Mouse (Mus musculus) neural tube, embryonic 15.5 days (tissue): Measurements from ENCODE around the gene Paxx. TPM values are rescaled to one million over a fixed set of nuclear protein-coding genes. Genes with fewer than 3 reads are reported as not detected.

ENCODE experiments used
- ATAC-seq: fragments of 200-750 bp; cut with Nextera tagmentation; 2 replicates; pipeline ENCODE4 v1.8.0; 2017; ENCODE audit warnings: mild to moderate bottlenecking, moderate TSS enrichment, moderate library complexity; ENCODE audit not compliant: low FRiP score
- H3K27ac ChIP-seq: fragments of 300-500 bp; sonication (generic); replicated peaks from 2 replicates; pipeline ENCODE4 v1.5.1; 2015; ENCODE audit warnings: mild to moderate bottlenecking, inconsistent platforms
- H3K27me3 ChIP-seq: fragments of 300-500 bp; sonication (generic); replicated peaks from 2 replicates; pipeline ENCODE4 v1.6.1; 2015; ENCODE audit warnings: inconsistent platforms
- H3K36me3 ChIP-seq: fragments of 300-500 bp; sonication (generic); 2 replicates; pipeline ENCODE4 v1.6.1; 2015; ENCODE audit warnings: inconsistent platforms
- H3K4me1 ChIP-seq: fragments of 300-500 bp; sonication (generic); 2 replicates; pipeline ENCODE4 v1.6.1; 2015; ENCODE audit warnings: inconsistent platforms
- H3K4me2 ChIP-seq: fragments of 300-500 bp; sonication (generic); 2 replicates; pipeline ENCODE4 v1.6.1; 2015; ENCODE audit warnings: inconsistent platforms, mild to moderate bottlenecking, moderate library complexity
- H3K4me3 ChIP-seq: fragments of 300-500 bp; sonication (generic); replicated peaks from 2 replicates; pipeline ENCODE4 v1.5.1; 2015; ENCODE audit warnings: mild to moderate bottlenecking, inconsistent platforms
- H3K9ac ChIP-seq: fragments of 300-500 bp; sonication (generic); replicated peaks from 2 replicates; pipeline ENCODE4 v1.6.1; 2015; ENCODE audit warnings: mild to moderate bottlenecking, inconsistent platforms
- H3K9me3 ChIP-seq: fragments of 300-500 bp; sonication (generic); replicated peaks from 2 replicates; pipeline ENCODE4 v1.6.1; 2016; ENCODE audit warnings: inconsistent platforms
- WGBS: fragments of 180-500 bp; shearing (Covaris S2); methylation state at CpG from one replicate; pipeline ENCODE4 v1.1.7; 2015; ENCODE audit warnings: mixed read lengths; 5-methylcytosine and 5-hydroxymethylcytosine counted together
- polyA plus RNA-seq: library from polyadenylated mRNA; unstranded; fragments of >200 nt; fragmentation: Nextera tagmentation; extraction: Ambion mirVana; gene quantifications from 2 replicates; pipeline ENCODE4 v1.2.1, GENCODE M21; 2015

Paxx gene
- polyA plus RNA-seq, 1 experiment from 2014 or later = 120 TPM

- Histone ChIP-seq H3K4me2 (peak overlapping the region; percentile 90), H3K36me3 (peaks cover 13% of the 10 kb centered on the region), H3K27me3 (no peaks in the 10 kb centered on the region), H3K9me3 (no peaks in the 10 kb centered on the region), H3K4me3 (peak overlapping the region; percentile 83), H3K4me1 (peaks cover 26% of the 10 kb centered on the region), H3K27ac (peak overlapping the region; percentile 97), H3K9ac (peak overlapping the region; percentile 78)
- ATAC-seq = peak; percentile 3; the same call in 1 of the 2 replicates
- 25% methylated on average over 3 of the region's 3 CpGs for WGBS
Measured at GRCm38 (mm10) chr2:25461407-25461806, 513 bp upstream of the Paxx start.

- Histone ChIP-seq H3K36me3 (peaks cover 13% of the 10 kb centered on the region), H3K9me3 (no peaks in the 10 kb centered on the region), H3K4me3 (peak overlapping the region; percentile 83), H3K27ac (peak overlapping the region; percentile 97), H3K9ac (peak overlapping the region; percentile 78), H3K4me1 (peaks cover 26% of the 10 kb centered on the region), H3K27me3 (no peaks in the 10 kb centered on the region), H3K4me2 (peak overlapping the region; percentile 90)
- ATAC-seq = peak; percentile 21
- WGBS = 31% methylated on average over 5 of the region's 5 CpGs
Measured at GRCm38 (mm10) chr2:25460135-25460534, 759 bp downstream of the Paxx start.

- Histone ChIP-seq H3K9ac (0 out of 2 replicates have a peak overlapping the region, but pooled peaks have one; percentile 78), H3K27me3 (no peaks in the 10 kb centered on the region), H3K4me1 (peaks cover 26% of the 10 kb centered on the region), H3K4me2 (peak overlapping the region; percentile 90), H3K27ac (no peak overlapping the region), H3K36me3 (peaks cover 13% of the 10 kb centered on the region), H3K9me3 (no peaks in the 10 kb centered on the region), H3K4me3 (no peak overlapping the region; the same call in 1 of the 2 replicates)
- ATAC-seq = no peak
- 80% methylated on average over 5 of the region's 5 CpGs for WGBS
Measured at GRCm38 (mm10) chr2:25458911-25459310, 2.0 kb downstream of the Paxx start.

GRCm38 (mm10) chr2:25457022-25457896 lies 3.6 kb downstream of the Paxx start:
- no peak overlapping the region for H3K27ac ChIP-seq
- peaks cover 13% of the 10 kb centered on the region for H3K36me3 ChIP-seq
- H3K27me3 ChIP-seq = no peaks in the 10 kb centered on the region
- peaks cover 26% of the 10 kb centered on the region for H3K4me1 ChIP-seq
- no peak overlapping the region for H3K9ac ChIP-seq
- no peak for ATAC-seq
- no peaks in the 10 kb centered on the region for H3K9me3 ChIP-seq
- no peak overlapping the region for H3K4me2 ChIP-seq
- 88% methylated on average over 9 of the region's 9 CpGs for whole genome bisulfite sequencing
- H3K4me3 ChIP-seq = no peak overlapping the region

- no peaks in the 10 kb centered on the region for H3K9me3 ChIP-seq
- H3K36me3 ChIP-seq = peaks cover 13% of the 10 kb centered on the region
- no peak within 1 kb of the TSS for H3K27ac ChIP-seq
- peaks cover 20% of the 10 kb centered on the region for H3K4me1 ChIP-seq
- H3K9ac ChIP-seq = no peak within 1 kb of the TSS
- H3K4me3 ChIP-seq = no peak within 1 kb of the TSS
- no peaks in the 10 kb centered on the region for H3K27me3 ChIP-seq
- WGBS = 69% methylated on average over 14 of the region's 14 CpGs
- H3K4me2 ChIP-seq = no peak within 1 kb of the TSS
- ATAC-seq = no peak
Measured at GRCm38 (mm10) chr2:25456205-25456953, 4.5 kb downstream of the Paxx start, which contains the start of gene Clic3. Gene Clic3 (plus strand): TSS chr2:25456838.

GRCm38 (mm10) chr2:25452951-25453350 lies 7.9 kb downstream of the Paxx start:
- Histone ChIP-seq H3K36me3 (peaks cover 13% of the 10 kb centered on the region), H3K27ac (no peak overlapping the region), H3K4me3 (no peak overlapping the region), H3K27me3 (no peaks in the 10 kb centered on the region), H3K4me2 (no peak overlapping the region), H3K9ac (no peak overlapping the region), H3K9me3 (no peaks in the 10 kb centered on the region), H3K4me1 (no peaks in the 10 kb centered on the region)
- ATAC-seq = no peak
- 43% methylated on average over 1 of the region's 1 CpGs for WGBS

GRCm38 (mm10) chr2:25450853-25451647 lies 9.8 kb downstream of the Paxx start:
- H3K27ac ChIP-seq = no peak overlapping the region
- H3K9ac ChIP-seq = no peak overlapping the region
- no peak for ATAC-seq
- H3K4me3 ChIP-seq = no peak overlapping the region
- no peaks in the 10 kb centered on the region for H3K27me3 ChIP-seq
- no peaks in the 10 kb centered on the region for H3K4me1 ChIP-seq
- H3K36me3 ChIP-seq = peaks cover 27% of the 10 kb centered on the region
- H3K9me3 ChIP-seq = no peaks in the 10 kb centered on the region
- no peak overlapping the region for H3K4me2 ChIP-seq
- 90% methylated on average over 8 of the region's 8 CpGs for WGBS

- no peaks in the 10 kb centered on the region for H3K4me1 ChIP-seq
- H3K36me3 ChIP-seq = peaks cover 99% of the 10 kb centered on the region
- H3K27ac ChIP-seq = no peak overlapping the region
- H3K4me2 ChIP-seq = no peak overlapping the region
- no peaks in the 10 kb centered on the region for H3K27me3 ChIP-seq
- H3K4me3 ChIP-seq = no peak overlapping the region
- no peak overlapping the region for H3K9ac ChIP-seq
- no peak for ATAC-seq
- WGBS = 95% methylated on average over 14 of the region's 14 CpGs
- no peaks in the 10 kb centered on the region for H3K9me3 ChIP-seq
Measured at GRCm38 (mm10) chr2:25442682-25443081, 18.2 kb downstream of the Paxx start.

- no peak overlapping the region for H3K27ac ChIP-seq
- H3K36me3 ChIP-seq = peaks cover 98% of the 10 kb centered on the region
- no peak overlapping the region for H3K4me3 ChIP-seq
- H3K4me2 ChIP-seq = no peak overlapping the region
- H3K9ac ChIP-seq = no peak overlapping the region
- H3K4me1 ChIP-seq = no peaks in the 10 kb centered on the region
- H3K9me3 ChIP-seq = no peaks in the 10 kb centered on the region
- no peaks in the 10 kb centered on the region for H3K27me3 ChIP-seq
- ATAC-seq = no peak
- 93% methylated on average over 20 of the region's 20 CpGs for whole genome bisulfite sequencing
Measured at GRCm38 (mm10) chr2:25441067-25441466, 19.8 kb downstream of the Paxx start.

GRCm38 (mm10) chr2:25436286-25436820 lies 24.5 kb downstream of the Paxx start:
- WGBS = 94% methylated on average over 10 of the region's 10 CpGs
- no peaks in the 10 kb centered on the region for H3K9me3 ChIP-seq
- H3K4me3 ChIP-seq = no peak overlapping the region
- H3K27ac ChIP-seq = no peak overlapping the region
- no peak overlapping the region for H3K4me2 ChIP-seq
- peaks cover 10% of the 10 kb centered on the region for H3K4me1 ChIP-seq
- no peaks in the 10 kb centered on the region for H3K27me3 ChIP-seq
- peaks cover 83% of the 10 kb centered on the region for H3K36me3 ChIP-seq
- no peak for ATAC-seq
- H3K9ac ChIP-seq = no peak overlapping the region

- Histone ChIP-seq H3K27ac (no peak overlapping the region), H3K9ac (no peak overlapping the region), H3K9me3 (no peaks in the 10 kb centered on the region), H3K4me2 (no peak overlapping the region), H3K4me3 (no peak overlapping the region), H3K4me1 (peaks cover 31% of the 10 kb centered on the region), H3K36me3 (peaks cover 64% of the 10 kb centered on the region), H3K27me3 (no peaks in the 10 kb centered on the region)
- ATAC-seq = no peak
- WGBS = 91% methylated on average over 8 of the region's 8 CpGs
Measured at GRCm38 (mm10) chr2:25434292-25434691, 26.6 kb downstream of the Paxx start.
